Mouse (Mus musculus) myocyte (in vitro differentiated cells): ENCODE data around the gene Lcp2.

ENCODE experiments used
- CEBPB ChIP-seq: IDR thresholded peaks from 2 replicates; pipeline ENCODE4 v1.6.1; 2011; ENCODE audit warnings: mild to moderate bottlenecking, moderate library complexity; ENCODE audit not compliant: poor library complexity, insufficient read depth, severe bottlenecking
- E2F4 ChIP-seq: IDR thresholded peaks from one replicate; pipeline ENCODE4 v1.6.1; 2011; ENCODE audit warnings: mild to moderate bottlenecking, control low read depth, moderate library complexity; ENCODE audit not compliant: insufficient read depth
- MAX ChIP-seq: IDR thresholded peaks from one replicate; pipeline ENCODE4 v1.6.1; 2011; ENCODE audit warnings: low read depth, mild to moderate bottlenecking, control low read depth
- MYOD1 ChIP-seq, 3 experiments: IDR thresholded peaks; one replicate each; pipeline ENCODE4 v1.6.1; 2011; ENCODE audit warnings: control low read depth in 2 of 3, low read depth in 2 of 3, mild to moderate bottlenecking in 2 of 3, moderate library complexity in 1 of 3; ENCODE audit not compliant: insufficient read length in 2 of 3, control insufficient read depth in 1 of 3
- MYOG ChIP-seq, 3 experiments: IDR thresholded peaks; one replicate each; pipeline ENCODE4 v1.6.1; 2011; ENCODE audit warnings: control low read depth in 2 of 3, low read depth in 2 of 3, mild to moderate bottlenecking in 2 of 3; ENCODE audit not compliant: insufficient read length in 2 of 3, control insufficient read depth in 1 of 3, insufficient read depth in 1 of 3
- POLR2A ChIP-seq: IDR thresholded peaks from one replicate; pipeline ENCODE4 v1.6.1; 2011; ENCODE audit warnings: low read depth, mild to moderate bottlenecking, control low read depth, moderate library complexity; ENCODE audit not compliant: insufficient read length
- POLR2AphosphoS2 ChIP-seq: IDR thresholded peaks from one replicate; pipeline ENCODE4 v1.6.1; 2011; ENCODE audit warnings: low read depth, control low read depth; ENCODE audit not compliant: insufficient read length
- REST ChIP-seq: IDR thresholded peaks from one replicate; pipeline ENCODE4 v1.6.1; 2011; ENCODE audit warnings: mild to moderate bottlenecking, control low read depth, moderate library complexity; ENCODE audit not compliant: insufficient read depth, insufficient read length
- TCF12 ChIP-seq: IDR thresholded peaks from one replicate; pipeline ENCODE4 v1.6.1; 2011; ENCODE audit warnings: mild to moderate bottlenecking, control low read depth; ENCODE audit not compliant: poor library complexity, insufficient read depth, severe bottlenecking
- TCF3 ChIP-seq: IDR thresholded peaks from one replicate; pipeline ENCODE4 v1.6.1; 2011; ENCODE audit warnings: low read depth, control low read depth; ENCODE audit not compliant: insufficient read length
- USF1 ChIP-seq: IDR thresholded peaks from one replicate; pipeline ENCODE4 v1.6.1; 2011; ENCODE audit warnings: low read depth, mild to moderate bottlenecking, control low read depth, moderate library complexity

- TF ChIP-seq POLR2A, result no peak
- TF ChIP-seq MYOD1 (IDR thresholded peaks at IDR 0.05; ENCODE audit: control insufficient read depth in 1 of 3, insufficient read length in 2 of 3, low read depth in 2 of 3), result no peak
- TF ChIP-seq E2F4, result no peak
- TF ChIP-seq CEBPB, result no peak
- TF ChIP-seq TCF12, result no peak
- no peak for TF ChIP-seq MAX
- no peak for TF ChIP-seq POLR2AphosphoS2
- no peak for TF ChIP-seq TCF3
- no peak for TF ChIP-seq REST
- no peak for TF ChIP-seq MYOG (IDR thresholded peaks at IDR 0.05; ENCODE audit: control insufficient read depth in 1 of 3, insufficient read depth in 1 of 3, insufficient read length in 2 of 3, low read depth in 2 of 3)
- no peak for TF ChIP-seq USF1
Measured at GRCm38 (mm10) chr11:34007616-34008015, 39.1 kb upstream of the Lcp2 start.
